Mouse (Mus musculus) embryonic facial prominence, embryonic 10.5 days (tissue): ENCODE measurements around the gene Gpr19. TPM values are rescaled to one million over a fixed set of nuclear protein-coding genes. Genes with fewer than 3 reads are reported as not detected.

Source experiments
- DNase-seq: peaks from one replicate; pipeline ENCODE4 v3.0.0-alpha.2; 2017; ENCODE audit warnings: low spot score
- H3K27ac ChIP-seq: fragments of 300-500 bp; sonication (generic); replicated peaks from 2 replicates; pipeline ENCODE4 v1.5.1; 2016; ENCODE audit warnings: mild to moderate bottlenecking
- H3K27me3 ChIP-seq: fragments of 300-500 bp; sonication (generic); replicated peaks from 2 replicates; pipeline ENCODE4 v1.6.1; 2016; ENCODE audit warnings: low read depth, mild to moderate bottlenecking; ENCODE audit not compliant: poor library complexity, severe bottlenecking
- H3K36me3 ChIP-seq: fragments of 300-500 bp; sonication (generic); replicated peaks from 2 replicates; pipeline ENCODE4 v1.6.1; 2016; ENCODE audit warnings: mild to moderate bottlenecking, moderate library complexity
- H3K4me1 ChIP-seq: fragments of 300-500 bp; sonication (generic); 2 replicates; pipeline ENCODE4 v1.6.1; 2016
- H3K4me3 ChIP-seq: fragments of 300-500 bp; sonication (generic); 2 replicates; pipeline ENCODE4 v1.5.1; 2016; ENCODE audit warnings: mild to moderate bottlenecking, moderate library complexity
- H3K9me3 ChIP-seq: fragments of 300-500 bp; sonication (generic); 2 replicates; pipeline ENCODE4 v1.6.1; 2016; ENCODE audit warnings: mild to moderate bottlenecking
- WGBS: fragments of 180-500 bp; shearing (Covaris S2); methylation state at CpG from one replicate; pipeline ENCODE4 v1.1.7; 2016; 5-methylcytosine and 5-hydroxymethylcytosine counted together
- polyA plus RNA-seq: library from polyadenylated mRNA; unstranded; fragments of >200 nt; fragmentation: Nextera tagmentation; extraction: Ambion mirVana; gene quantifications from 2 replicates; pipeline ENCODE4 v1.2.1, GENCODE M21; 2016

Gene Gpr19
- polyA plus RNA-seq, 1 experiment from 2014 or later = 14.5 TPM

GRCm38 (mm10) chr6:134921014-134921694 is 22.8 kb upstream of the Gpr19 start:
- H3K36me3 ChIP-seq = peaks cover 25% of the 10 kb centered on the region
- peak overlapping the region; percentile 95 for H3K4me3 ChIP-seq
- peaks cover 60% of the 10 kb centered on the region for H3K4me1 ChIP-seq
- DNase-seq = peak; percentile 58
- H3K27me3 ChIP-seq = peaks cover 14% of the 10 kb centered on the region
- WGBS = under 1% methylated on average over 32 of the region's 32 CpGs
- H3K9me3 ChIP-seq = no peaks in the 10 kb centered on the region
- peak overlapping the region; percentile 98 for H3K27ac ChIP-seq

GRCm38 (mm10) chr6:134920190-134921013 is 22.0 kb upstream of the Gpr19 start, which contains the start of gene Cdkn1b:
Cdkn1b (plus strand) TSS chr6:134920401.
- Histone ChIP-seq H3K36me3 (peaks cover 25% of the 10 kb centered on the region), H3K27me3 (peaks cover 22% of the 10 kb centered on the region), H3K9me3 (no peaks in the 10 kb centered on the region), H3K27ac (peak within 1 kb of the TSS; percentile 98), H3K4me3 (peak within 1 kb of the TSS; percentile 95), H3K4me1 (peaks cover 59% of the 10 kb centered on the region)
- DNase-seq = peak; percentile 92
- WGBS = under 1% methylated on average over 77 of the region's 77 CpGs

GRCm38 (mm10) chr6:134919511-134920189 is 21.3 kb upstream of the Gpr19 start:
- Histone ChIP-seq H3K4me3 (peak overlapping the region; percentile 95), H3K36me3 (peaks cover 25% of the 10 kb centered on the region), H3K27me3 (peaks cover 24% of the 10 kb centered on the region), H3K9me3 (no peaks in the 10 kb centered on the region), H3K27ac (peak overlapping the region; percentile 98), H3K4me1 (peaks cover 58% of the 10 kb centered on the region)
- 3% methylated on average over 37 of the region's 37 CpGs for WGBS
- DNase-seq = no peak

- Histone ChIP-seq H3K9me3 (no peaks in the 10 kb centered on the region), H3K27ac (no peak overlapping the region), H3K4me3 (no peak overlapping the region), H3K36me3 (peaks cover 16% of the 10 kb centered on the region), H3K4me1 (peaks cover 54% of the 10 kb centered on the region), H3K27me3 (peaks cover 24% of the 10 kb centered on the region)
- 90% methylated on average over 10 of the region's 10 CpGs for WGBS
- DNase-seq = no peak
These were observed 20.4 kb upstream of the Gpr19 start for GRCm38 (mm10) chr6:134918769-134919168.

GRCm38 (mm10) chr6:134917087-134917486 is 18.7 kb upstream of the Gpr19 start:
- Histone ChIP-seq H3K9me3 (no peaks in the 10 kb centered on the region), H3K27me3 (peaks cover 24% of the 10 kb centered on the region), H3K4me1 (peaks cover 39% of the 10 kb centered on the region), H3K4me3 (peak overlapping the region; percentile 60), H3K36me3 (peaks cover 2% of the 10 kb centered on the region; the same call in 1 of the 2 replicates), H3K27ac (peak overlapping the region; percentile 71)
- peak; percentile 62 for DNase-seq
- WGBS = 1% methylated on average over 11 of the region's 11 CpGs

- Histone ChIP-seq H3K4me1 (peaks cover 34% of the 10 kb centered on the region), H3K36me3 (no peaks in the 10 kb centered on the region), H3K4me3 (peak overlapping the region; percentile 60), H3K27ac (peak overlapping the region; percentile 71), H3K27me3 (peaks cover 24% of the 10 kb centered on the region), H3K9me3 (no peaks in the 10 kb centered on the region)
- peak; percentile 30 for DNase-seq
- WGBS = 1% methylated on average over 11 of the region's 11 CpGs
These were observed 18.3 kb upstream of the Gpr19 start for GRCm38 (mm10) chr6:134916641-134917040.

GRCm38 (mm10) chr6:134914523-134914922 is 16.1 kb upstream of the Gpr19 start:
- no peak overlapping the region for H3K27ac ChIP-seq
- peaks cover 29% of the 10 kb centered on the region for H3K4me1 ChIP-seq
- H3K4me3 ChIP-seq = no peak overlapping the region
- no peaks in the 10 kb centered on the region for H3K9me3 ChIP-seq
- DNase-seq = no peak
- peaks cover 24% of the 10 kb centered on the region for H3K27me3 ChIP-seq
- 86% methylated on average over 5 of the region's 5 CpGs for WGBS
- H3K36me3 ChIP-seq = no peaks in the 10 kb centered on the region

- 80% methylated on average over 1 of the region's 1 CpGs for WGBS
- H3K36me3 ChIP-seq = no peaks in the 10 kb centered on the region
These were observed 7.4 kb upstream of the Gpr19 start for GRCm38 (mm10) chr6:134905811-134906210.

GRCm38 (mm10) chr6:134903891-134904884 is 5.8 kb upstream of the Gpr19 start:
- 91% methylated on average over 10 of the region's 10 CpGs for WGBS
- H3K4me3 ChIP-seq = no peak overlapping the region
- no peak overlapping the region for H3K27ac ChIP-seq
- peaks cover 2% of the 10 kb centered on the region; the same call in 1 of the 2 replicates for H3K4me1 ChIP-seq
- no peaks in the 10 kb centered on the region for H3K36me3 ChIP-seq
- no peaks in the 10 kb centered on the region for H3K27me3 ChIP-seq
- no peak for DNase-seq
- no peaks in the 10 kb centered on the region for H3K9me3 ChIP-seq

More at GRCm38 (mm10) chr6:134905811-134906210, 7.4 kb upstream of the Gpr19 start:
- no peak for DNase-seq
- H3K4me1 ChIP-seq = no peaks in the 10 kb centered on the region
- H3K27ac ChIP-seq = no peak overlapping the region
- H3K4me3 ChIP-seq = no peak overlapping the region
- no peaks in the 10 kb centered on the region for H3K27me3 ChIP-seq
- no peaks in the 10 kb centered on the region for H3K9me3 ChIP-seq

GRCm38 (mm10) chr6:134903368-134903767 is 5.0 kb upstream of the Gpr19 start:
- no peak overlapping the region for H3K4me3 ChIP-seq

GRCm38 (mm10) chr6:134897443-134898094 is 809 bp downstream of the Gpr19 start:
- Histone ChIP-seq H3K4me3 (peak overlapping the region; percentile 72), H3K4me1 (peaks cover 17% of the 10 kb centered on the region), H3K9me3 (no peaks in the 10 kb centered on the region), H3K27ac (peak overlapping the region; percentile 98), H3K27me3 (no peaks in the 10 kb centered on the region), H3K36me3 (no peaks in the 10 kb centered on the region; the same call in 1 of the 2 replicates)
- under 1% methylated on average over 38 of the region's 38 CpGs for WGBS
- peak; percentile 99 for DNase-seq

More at GRCm38 (mm10) chr6:134903368-134903767, 5.0 kb upstream of the Gpr19 start:
- Histone ChIP-seq H3K4me1 (peaks cover 6% of the 10 kb centered on the region; the same call in 1 of the 2 replicates), H3K27me3 (no peaks in the 10 kb centered on the region), H3K9me3 (no peaks in the 10 kb centered on the region), H3K27ac (no peak overlapping the region), H3K36me3 (no peaks in the 10 kb centered on the region)
- 91% methylated on average over 4 of the region's 4 CpGs for WGBS
- DNase-seq = no peak
